Comparison of ENCODE assay signal across 8 mouse cellular contexts in genomic region chr8:109694154-109694553, GRCm38 (mm10). TPM values are rescaled to one million over a fixed set of nuclear protein-coding genes. Genes with fewer than 3 reads are reported as not detected.
DNase-seq lines count a peak whose midpoint lies in the region; ATAC-seq lines count a peak whose summit lies in the region.

No protein-coding gene starts in this region.

- no peak for DNase-seq in hindbrain, embryonic 10.5 days (ENCODE audit: low spot score)
- DNase-seq in embryonic facial prominence, embryonic 10.5 days (ENCODE audit: low spot score), result peak; percentile 30
- DNase-seq in adrenal gland, adult 8-10 months, result no peak
- no peak for DNase-seq in adrenal gland, adult 2 months
- DNase-seq in kidney, postnatal 4 days, result no peak

- H3K9ac ChIP-seq in hindbrain, embryonic 12.5 days, result no peak overlapping the region
- no peak overlapping the region for H3K9ac ChIP-seq in hindbrain, embryonic 13.5 days
- H3K9ac ChIP-seq in midbrain, embryonic 15.5 days, result no peak overlapping the region

- H3K27ac ChIP-seq in hindbrain, embryonic 10.5 days, result no peak overlapping the region
- no peak overlapping the region for H3K27ac ChIP-seq in hindbrain, embryonic 12.5 days
- H3K27ac ChIP-seq in embryonic facial prominence, embryonic 10.5 days (replicated peaks), result no peak overlapping the region
- no peak overlapping the region for H3K27ac ChIP-seq in hindbrain, embryonic 13.5 days
- H3K27ac ChIP-seq in midbrain, embryonic 15.5 days, result no peak overlapping the region

- H3K4me2 ChIP-seq in hindbrain, embryonic 12.5 days (replicated peaks), result no peak overlapping the region
- peak overlapping the region; percentile 65 for H3K4me2 ChIP-seq in hindbrain, embryonic 13.5 days
- H3K4me2 ChIP-seq in midbrain, embryonic 15.5 days, result peak overlapping the region; percentile 74

- no peak for ATAC-seq in hindbrain, embryonic 12.5 days (ENCODE audit: low FRiP score)
- no peak for ATAC-seq in hindbrain, embryonic 13.5 days (ENCODE audit: low FRiP score)
- no peak for ATAC-seq in midbrain, embryonic 15.5 days (replicated peaks)

- peak overlapping the region; percentile 99; the same call in 1 of the 2 replicates for H3K4me3 ChIP-seq in hindbrain, embryonic 10.5 days
- no peak overlapping the region for H3K4me3 ChIP-seq in hindbrain, embryonic 12.5 days
- H3K4me3 ChIP-seq in embryonic facial prominence, embryonic 10.5 days, result peak overlapping the region; percentile 99
- peak overlapping the region; percentile 100; the same call in 1 of the 2 replicates for H3K4me3 ChIP-seq in hindbrain, embryonic 13.5 days
- H3K4me3 ChIP-seq in midbrain, embryonic 15.5 days, result peak overlapping the region; percentile 92; the same call in 1 of the 2 replicates

- no peaks in the 10 kb centered on the region for H3K9me3 ChIP-seq in hindbrain, embryonic 10.5 days
- no peaks in the 10 kb centered on the region for H3K9me3 ChIP-seq in hindbrain, embryonic 12.5 days (replicated peaks)
- no peaks in the 10 kb centered on the region for H3K9me3 ChIP-seq in embryonic facial prominence, embryonic 10.5 days
- no peaks in the 10 kb centered on the region for H3K9me3 ChIP-seq in hindbrain, embryonic 13.5 days
- no peaks in the 10 kb centered on the region for H3K9me3 ChIP-seq in midbrain, embryonic 15.5 days

- peaks cover 26% of the 10 kb centered on the region for H3K4me1 ChIP-seq in hindbrain, embryonic 10.5 days (replicated peaks)
- H3K4me1 ChIP-seq in hindbrain, embryonic 12.5 days, result peaks cover 25% of the 10 kb centered on the region
- peaks cover 29% of the 10 kb centered on the region for H3K4me1 ChIP-seq in embryonic facial prominence, embryonic 10.5 days
- peaks cover 31% of the 10 kb centered on the region for H3K4me1 ChIP-seq in hindbrain, embryonic 13.5 days (replicated peaks)
- peaks cover 26% of the 10 kb centered on the region for H3K4me1 ChIP-seq in midbrain, embryonic 15.5 days

- 58% methylated on average over 6 of the region's 6 CpGs for WGBS in hindbrain, embryonic 10.5 days
- WGBS in hindbrain, embryonic 12.5 days, result 68% methylated on average over 6 of the region's 6 CpGs
- 44% methylated on average over 6 of the region's 6 CpGs for WGBS in embryonic facial prominence, embryonic 10.5 days
- 56% methylated on average over 6 of the region's 6 CpGs for WGBS in hindbrain, embryonic 13.5 days
- WGBS in midbrain, embryonic 15.5 days, result 62% methylated on average over 6 of the region's 6 CpGs

- H3K36me3 ChIP-seq in hindbrain, embryonic 10.5 days, result peaks cover 12% of the 10 kb centered on the region; the same call in 1 of the 2 replicates
- no peaks in the 10 kb centered on the region for H3K36me3 ChIP-seq in hindbrain, embryonic 12.5 days
- H3K36me3 ChIP-seq in embryonic facial prominence, embryonic 10.5 days (replicated peaks), result peaks cover 16% of the 10 kb centered on the region
- no peaks in the 10 kb centered on the region for H3K36me3 ChIP-seq in hindbrain, embryonic 13.5 days
- H3K36me3 ChIP-seq in midbrain, embryonic 15.5 days (replicated peaks), result no peaks in the 10 kb centered on the region

- peaks cover 15% of the 10 kb centered on the region for H3K27me3 ChIP-seq in hindbrain, embryonic 10.5 days (ENCODE audit: insufficient read depth, poor library complexity, severe bottlenecking)
- H3K27me3 ChIP-seq in hindbrain, embryonic 12.5 days, result no peaks in the 10 kb centered on the region
- H3K27me3 ChIP-seq in embryonic facial prominence, embryonic 10.5 days (replicated peaks; ENCODE audit: low read depth, poor library complexity, severe bottlenecking), result 0 out of 2 replicates have a peak, but pooled peaks cover 3% of the 10 kb centered on the region
- H3K27me3 ChIP-seq in hindbrain, embryonic 13.5 days, result no peaks in the 10 kb centered on the region; the same call in 1 of the 2 replicates
- no peaks in the 10 kb centered on the region for H3K27me3 ChIP-seq in midbrain, embryonic 15.5 days (replicated peaks)

RNA-seq across cellular contexts. Expression of gene Ist1, which starts 1.1 kb away (rescaled TPM):
- polyA plus RNA-seq in hindbrain, embryonic 10.5 days (2016; fragmentation: Nextera tagmentation; extraction: Ambion mirVana), result 138 and 156 TPM in 2 replicates
- 185 and 186 TPM in 2 replicates for polyA plus RNA-seq in hindbrain, embryonic 12.5 days (2016; fragmentation: Nextera tagmentation; extraction: Ambion mirVana)
- polyA plus RNA-seq in embryonic facial prominence, embryonic 10.5 days (2016; fragmentation: Nextera tagmentation; extraction: Ambion mirVana), result 141 and 149 TPM in 2 replicates
- polyA plus RNA-seq in hindbrain, embryonic 13.5 days (2015; fragmentation: Nextera tagmentation; extraction: Ambion mirVana), result 180 and 182 TPM in 2 replicates
- polyA plus RNA-seq in midbrain, embryonic 15.5 days (2015; fragmentation: Nextera tagmentation; extraction: Ambion mirVana), result 160 and 166 TPM in 2 replicates
- 100 to 1,000 TPM in 1 of 4 experiments, 10 to 100 TPM in 3; 85.7 to 100 (median 97.0) TPM for total RNA-seq in adrenal gland, adult 8-10 months (2022)
- 10 to 100 TPM; 72.7 to 89.3 TPM for total RNA-seq in adrenal gland, adult 2 months (2021)
- 20.5 and 26.6 TPM in 2 replicates for polyA plus RNA-seq in adrenal gland, adult 2 months (2012; rRNA removed)

RNA-seq across cellular contexts. Expression of gene Zfp821, which starts 11.2 kb away (rescaled TPM):
- 39.3 and 50.3 TPM in 2 replicates for polyA plus RNA-seq in hindbrain, embryonic 10.5 days (2016; fragmentation: Nextera tagmentation; extraction: Ambion mirVana)
- polyA plus RNA-seq in hindbrain, embryonic 12.5 days (2016; fragmentation: Nextera tagmentation; extraction: Ambion mirVana), result 77.0 and 80.2 TPM in 2 replicates
- 37.0 and 38.2 TPM in 2 replicates for polyA plus RNA-seq in embryonic facial prominence, embryonic 10.5 days (2016; fragmentation: Nextera tagmentation; extraction: Ambion mirVana)
- polyA plus RNA-seq in hindbrain, embryonic 13.5 days (2015; fragmentation: Nextera tagmentation; extraction: Ambion mirVana), result 77.0 and 78.9 TPM in 2 replicates
- 83.8 and 84.4 TPM in 2 replicates for polyA plus RNA-seq in midbrain, embryonic 15.5 days (2015; fragmentation: Nextera tagmentation; extraction: Ambion mirVana)
- 10 to 100 TPM in 3 of 4 experiments, 1 to 10 TPM in 1; 9.5 to 15.8 (median 12.4) TPM for total RNA-seq in adrenal gland, adult 8-10 months (2022)
- total RNA-seq in adrenal gland, adult 2 months (2021), result 10 to 100 TPM in 1 of 2 experiments, 1 to 10 TPM in 1; 8.6 to 12.1 TPM
- polyA plus RNA-seq in adrenal gland, adult 2 months (2012; rRNA removed), result 6.6 and 9.0 TPM in 2 replicates

RNA-seq across cellular contexts. Expression of gene Atxn1l, which starts 43.4 kb away (rescaled TPM):
- 6.2 and 7.4 TPM in 2 replicates for polyA plus RNA-seq in hindbrain, embryonic 10.5 days (2016; fragmentation: Nextera tagmentation; extraction: Ambion mirVana)
- 8.1 and 8.4 TPM in 2 replicates for polyA plus RNA-seq in hindbrain, embryonic 12.5 days (2016; fragmentation: Nextera tagmentation; extraction: Ambion mirVana)
- polyA plus RNA-seq in embryonic facial prominence, embryonic 10.5 days (2016; fragmentation: Nextera tagmentation; extraction: Ambion mirVana), result 8.3 and 9.6 TPM in 2 replicates
- 3.8 and 4.4 TPM in 2 replicates for polyA plus RNA-seq in hindbrain, embryonic 13.5 days (2015; fragmentation: Nextera tagmentation; extraction: Ambion mirVana)
- polyA plus RNA-seq in midbrain, embryonic 15.5 days (2015; fragmentation: Nextera tagmentation; extraction: Ambion mirVana), result 3.5 and 4.1 TPM in 2 replicates
- 10 to 100 TPM; 42.1 to 57.0 (median 46.1) TPM for total RNA-seq in adrenal gland, adult 8-10 months (2022)
- 10 to 100 TPM; 38.5 to 45.5 TPM for total RNA-seq in adrenal gland, adult 2 months (2021)
- polyA plus RNA-seq in adrenal gland, adult 2 months (2012; rRNA removed), result 8.8 and 9.8 TPM in 2 replicates
